Comparison of ENCODE assay signal across 20 mouse cellular contexts in the genomic region with DNA sequence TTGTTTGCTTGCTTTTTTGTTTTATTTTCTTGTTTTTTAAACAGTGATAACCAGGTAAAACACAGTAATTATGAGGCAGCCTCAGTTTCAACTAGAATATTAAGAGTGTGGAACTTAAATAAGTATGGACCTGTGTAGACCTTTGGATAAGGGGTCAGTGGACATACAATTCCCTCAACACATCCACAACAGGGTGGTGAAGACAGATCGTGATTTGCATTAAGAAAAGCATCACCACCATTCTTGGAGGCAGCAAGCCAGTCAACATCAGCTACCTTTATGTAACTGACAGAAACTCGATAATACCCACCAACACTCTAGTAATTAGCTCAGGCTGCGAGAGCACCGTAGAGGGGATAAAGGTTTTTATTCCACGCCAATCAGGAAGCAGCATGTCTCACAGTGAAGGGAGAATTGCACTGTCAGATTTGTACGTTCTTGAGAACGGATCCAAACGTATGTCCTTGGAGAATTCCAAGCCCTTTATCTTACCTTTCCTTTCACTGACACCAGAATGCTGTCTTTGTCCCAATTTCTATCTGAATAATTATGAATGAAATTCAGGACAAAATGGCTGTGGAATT.
DNase-seq lines count a peak whose midpoint lies in the region; ATAC-seq and TF ChIP-seq lines count a peak whose summit lies in the region.
"Had no signal": no experiment of that assay in that cellular context is flagged by ENCODE, and none has a peak within 500 bp of the region (broad histone marks: within the 10 kb centered on the region; RNA-seq: fewer than 3 reads in every experiment).

No protein-coding gene starts in this region.

- H3K36me3 ChIP-seq in neural tube, embryonic 11.5 days (ENCODE audit: control insufficient read depth, insufficient read depth, low read length) = no peaks in the 10 kb centered on the region
- no peaks in the 10 kb centered on the region for H3K36me3 ChIP-seq in forebrain, postnatal 0 days (ENCODE audit: insufficient read depth)
- H3K36me3 ChIP-seq in midbrain, embryonic 12.5 days = no peaks in the 10 kb centered on the region
- H3K36me3 ChIP-seq in intestine, embryonic 16.5 days (ENCODE audit: control insufficient read depth, insufficient read depth, low read length) = no peaks in the 10 kb centered on the region
- H3K36me3 ChIP-seq: heart, embryonic 12.5 days; intestine, embryonic 15.5 days; kidney, embryonic 15.5 days had no signal

- no peaks in the 10 kb centered on the region for H3K27me3 ChIP-seq in neural tube, embryonic 11.5 days (ENCODE audit: control insufficient read depth, insufficient read depth, low read length)
- no peaks in the 10 kb centered on the region for H3K27me3 ChIP-seq in forebrain, postnatal 0 days (ENCODE audit: insufficient read depth, low read length)
- H3K27me3 ChIP-seq in midbrain, embryonic 12.5 days = no peaks in the 10 kb centered on the region
- H3K27me3 ChIP-seq in intestine, embryonic 16.5 days (replicated peaks; ENCODE audit: control insufficient read depth, insufficient read depth, low read length) = no peaks in the 10 kb centered on the region
- H3K27me3 ChIP-seq: heart, embryonic 12.5 days; intestine, embryonic 15.5 days; kidney, embryonic 15.5 days had no signal

- H3K4me2 ChIP-seq in neural tube, embryonic 11.5 days (ENCODE audit: low read depth) = no peak overlapping the region
- peak overlapping the region; percentile 33 for H3K4me2 ChIP-seq in forebrain, postnatal 0 days (ENCODE audit: low read depth)
- 0 out of 2 replicates have a peak overlapping the region, but pooled peaks have one; percentile 3 for H3K4me2 ChIP-seq in midbrain, embryonic 12.5 days (replicated peaks)
- no peak overlapping the region for H3K4me2 ChIP-seq in intestine, embryonic 16.5 days (ENCODE audit: low read depth, low read length)
- H3K4me2 ChIP-seq: heart, embryonic 12.5 days; intestine, embryonic 15.5 days; kidney, embryonic 15.5 days; liver, embryonic 11.5 days had no signal

- no peak overlapping the region for H3K27ac ChIP-seq in neural tube, embryonic 11.5 days (ENCODE audit: low read depth, low read length)
- no peak overlapping the region for H3K27ac ChIP-seq in forebrain, postnatal 0 days (ENCODE audit: low read depth, low read length)
- H3K27ac ChIP-seq in midbrain, embryonic 12.5 days (replicated peaks) = no peak overlapping the region
- no peak overlapping the region for H3K27ac ChIP-seq in intestine, embryonic 16.5 days (ENCODE audit: low read length)
- H3K27ac ChIP-seq: intestine, embryonic 15.5 days; kidney, embryonic 15.5 days had no signal

- TF ChIP-seq CTCF in forebrain, postnatal 0 days (IDR thresholded peaks at IDR 0.05; ENCODE audit: low read depth) = no peak

- no peak for DNase-seq in neural tube, embryonic 11.5 days (ENCODE audit: low spot score)
- no peak for DNase-seq in neural tube, embryonic 10.5 days (ENCODE audit: extremely low spot score, low spot score)
- DNase-seq in forebrain, postnatal 0 days = peak; percentile 14
- DNase-seq in retina, postnatal 1 day = peak; percentile 37
- no peak for DNase-seq in cerebellum, postnatal 36 days
- DNase-seq in ovary, postnatal 14 days (ENCODE audit: low spot score) = no peak
- DNase-seq: adrenal gland, adult 2 months; cerebellum, adult 9-10 months; kidney, postnatal 4 days; layer of hippocampus, adult 9-11 months; lung, adult 18-20 months; lung, postnatal 36 days; thymus, adult 18-20 months; thymus, postnatal 4 days had no signal

- no peak overlapping the region for H3K9ac ChIP-seq in neural tube, embryonic 11.5 days (ENCODE audit: low read length)
- H3K9ac ChIP-seq in forebrain, postnatal 0 days = no peak overlapping the region
- H3K9ac ChIP-seq in midbrain, embryonic 12.5 days (replicated peaks) = no peak overlapping the region
- no peak overlapping the region for H3K9ac ChIP-seq in intestine, embryonic 16.5 days (ENCODE audit: low read depth, low read length)
- H3K9ac ChIP-seq: heart, embryonic 12.5 days; intestine, embryonic 15.5 days; kidney, embryonic 15.5 days had no signal

- H3K4me3 ChIP-seq in neural tube, embryonic 11.5 days (ENCODE audit: low read depth, low read length) = no peak overlapping the region
- H3K4me3 ChIP-seq in forebrain, postnatal 0 days (ENCODE audit: low read depth, low read length) = no peak overlapping the region
- H3K4me3 ChIP-seq in midbrain, embryonic 12.5 days = no peak overlapping the region
- H3K4me3 ChIP-seq in intestine, embryonic 16.5 days (ENCODE audit: low read length) = no peak overlapping the region
- H3K4me3 ChIP-seq: heart, embryonic 12.5 days; intestine, embryonic 15.5 days; kidney, embryonic 15.5 days had no signal

- H3K4me1 ChIP-seq in neural tube, embryonic 11.5 days (ENCODE audit: control insufficient read depth, insufficient read depth, low read length) = no peaks in the 10 kb centered on the region
- no peaks in the 10 kb centered on the region for H3K4me1 ChIP-seq in forebrain, postnatal 0 days (ENCODE audit: insufficient read depth)
- H3K4me1 ChIP-seq in midbrain, embryonic 12.5 days = peaks cover 7% of the 10 kb centered on the region; the same call in 1 of the 2 replicates
- H3K4me1 ChIP-seq in intestine, embryonic 16.5 days (ENCODE audit: control insufficient read depth, insufficient read depth, low read length) = no peaks in the 10 kb centered on the region
- H3K4me1 ChIP-seq: heart, embryonic 12.5 days; intestine, embryonic 15.5 days; kidney, embryonic 15.5 days had no signal

- 60% methylated on average over 8 of the region's 8 CpGs for WGBS in neural tube, embryonic 11.5 days
- 6% methylated on average over 8 of the region's 8 CpGs for WGBS in forebrain, postnatal 0 days
- 26% methylated on average over 8 of the region's 8 CpGs for whole genome bisulfite sequencing in midbrain, embryonic 12.5 days
- WGBS in intestine, embryonic 16.5 days = 74% methylated on average over 8 of the region's 8 CpGs

- 0 out of 2 replicates have a peak, but pooled peaks have one; percentile 13 for ATAC-seq in neural tube, embryonic 11.5 days (ENCODE audit: insufficient read depth, low FRiP score, low TSS enrichment)
- peak; percentile 51; the same call in 1 of the 2 replicates for ATAC-seq in forebrain, postnatal 0 days
- peak; percentile 84 for ATAC-seq in midbrain, embryonic 12.5 days (ENCODE audit: low FRiP score, low read depth)
- no peak for ATAC-seq in intestine, embryonic 16.5 days
- ATAC-seq: intestine, embryonic 15.5 days had no signal

- no peaks in the 10 kb centered on the region for H3K9me3 ChIP-seq in neural tube, embryonic 11.5 days (ENCODE audit: control insufficient read depth, low read length)
- H3K9me3 ChIP-seq in forebrain, postnatal 0 days (ENCODE audit: low read length) = no peaks in the 10 kb centered on the region
- no peaks in the 10 kb centered on the region for H3K9me3 ChIP-seq in midbrain, embryonic 12.5 days
- H3K9me3 ChIP-seq in intestine, embryonic 16.5 days (ENCODE audit: control insufficient read depth, low read length) = no peaks in the 10 kb centered on the region
- H3K9me3 ChIP-seq: heart, embryonic 12.5 days; intestine, embryonic 15.5 days; kidney, embryonic 15.5 days had no signal

Comparison
In these comparisons a context has a peak if more than half of its experiments do, and no peak if none do; other contexts are left out.
1. DNase-seq: peak in forebrain, postnatal 0 days (single experiment) and retina, postnatal 1 day (single experiment); none in neural tube, embryonic 11.5 days (single experiment), neural tube, embryonic 10.5 days (single experiment), cerebellum, postnatal 36 days (0 of 2) and ovary, postnatal 14 days (single experiment).
2. H3K4me2 ChIP-seq: peak in forebrain, postnatal 0 days (single experiment) and midbrain, embryonic 12.5 days (single experiment); none in neural tube, embryonic 11.5 days (single experiment) and intestine, embryonic 16.5 days (single experiment).